In genomic region chr12:102598535-102598934, GRCm38 (mm10) we compare ENCODE assay signal across 22 mouse cellular contexts. TPM values are rescaled to one million over a fixed set of nuclear protein-coding genes. Genes with fewer than 3 reads are reported as not detected.
DNase-seq lines count a peak whose midpoint lies in the region; ATAC-seq and TF ChIP-seq lines count a peak whose summit lies in the region.
"Had no signal": no experiment of that assay in that cellular context is flagged by ENCODE, and none has a peak within 500 bp of the region (broad histone marks: within the 10 kb centered on the region; RNA-seq: fewer than 3 reads in every experiment).

No protein-coding gene starts in this region.

- 0 out of 2 replicates have a peak, but pooled peaks cover 3% of the 10 kb centered on the region for H3K9me3 ChIP-seq in intestine, embryonic 14.5 days (ENCODE audit: control insufficient read depth, low read length)
- H3K9me3 ChIP-seq in intestine, embryonic 16.5 days (ENCODE audit: control insufficient read depth, low read length) = peaks cover 6% of the 10 kb centered on the region; the same call in 1 of the 2 replicates
- H3K9me3 ChIP-seq in liver, postnatal 0 days (ENCODE audit: low read length) = peaks cover 5% of the 10 kb centered on the region
- H3K9me3 ChIP-seq in liver, embryonic 12.5 days (replicated peaks) = peaks cover 7% of the 10 kb centered on the region; the same call in 1 of the 2 replicates
- H3K9me3 ChIP-seq: hindbrain, embryonic 15.5 days; lung, embryonic 15.5 days had no signal

- no peak overlapping the region for H3K9ac ChIP-seq in intestine, embryonic 14.5 days (ENCODE audit: low read length)
- no peak overlapping the region for H3K9ac ChIP-seq in intestine, embryonic 16.5 days (ENCODE audit: low read depth, low read length)
- no peak overlapping the region for H3K9ac ChIP-seq in liver, postnatal 0 days (replicated peaks)
- H3K9ac ChIP-seq in liver, embryonic 12.5 days = no peak overlapping the region
- H3K9ac ChIP-seq: embryonic facial prominence, embryonic 13.5 days; hindbrain, embryonic 15.5 days; limb, embryonic 12.5 days; lung, embryonic 15.5 days; midbrain, embryonic 13.5 days had no signal

- TF ChIP-seq EP300 in liver, postnatal 0 days (IDR thresholded peaks at IDR 0.05; ENCODE audit: low read depth) = no peak

- no peaks in the 10 kb centered on the region for H3K27me3 ChIP-seq in intestine, embryonic 14.5 days (replicated peaks; ENCODE audit: control insufficient read depth, insufficient read depth, low read length)
- H3K27me3 ChIP-seq in intestine, embryonic 16.5 days (replicated peaks; ENCODE audit: control insufficient read depth, insufficient read depth, low read length) = no peaks in the 10 kb centered on the region
- H3K27me3 ChIP-seq in liver, postnatal 0 days (ENCODE audit: insufficient read depth, low read length) = no peaks in the 10 kb centered on the region
- H3K27me3 ChIP-seq in liver, embryonic 12.5 days (replicated peaks) = no peaks in the 10 kb centered on the region
- H3K27me3 ChIP-seq: embryonic facial prominence, embryonic 13.5 days; hindbrain, embryonic 15.5 days; limb, embryonic 12.5 days; lung, embryonic 15.5 days; midbrain, embryonic 13.5 days; Patski had no signal

- H3K4me3 ChIP-seq in intestine, embryonic 14.5 days (ENCODE audit: low read depth, low read length) = no peak overlapping the region
- no peak overlapping the region for H3K4me3 ChIP-seq in intestine, embryonic 16.5 days (ENCODE audit: low read length)
- no peak overlapping the region for H3K4me3 ChIP-seq in liver, postnatal 0 days (ENCODE audit: low read depth, low read length)
- no peak overlapping the region for H3K4me3 ChIP-seq in liver, embryonic 12.5 days
- H3K4me3 ChIP-seq: embryonic facial prominence, embryonic 13.5 days; heart, embryonic 10.5 days; hindbrain, embryonic 15.5 days; limb, embryonic 12.5 days; lung, embryonic 15.5 days; midbrain, embryonic 13.5 days had no signal

- TF ChIP-seq CTCF in liver, postnatal 0 days (IDR thresholded peaks at IDR 0.05; ENCODE audit: low read depth) = peak; percentile 50

- peaks cover 33% of the 10 kb centered on the region for H3K4me1 ChIP-seq in intestine, embryonic 14.5 days (replicated peaks; ENCODE audit: control insufficient read depth, insufficient read depth, low read length)
- H3K4me1 ChIP-seq in intestine, embryonic 16.5 days (ENCODE audit: control insufficient read depth, insufficient read depth, low read length) = peaks cover 52% of the 10 kb centered on the region
- H3K4me1 ChIP-seq in liver, postnatal 0 days (ENCODE audit: insufficient read depth) = peaks cover 6% of the 10 kb centered on the region; the same call in 1 of the 2 replicates
- no peaks in the 10 kb centered on the region for H3K4me1 ChIP-seq in liver, embryonic 12.5 days

- DNase-seq in intestine, embryonic 14.5 days (ENCODE audit: low spot score) = no peak
- DNase-seq in liver, postnatal 0 days = no peak
- DNase-seq in ES-CJ7 (ENCODE audit: low read depth, low spot score) = peak; percentile 50
- peak; percentile 58 for DNase-seq in ZHBTc4 (ENCODE audit: low read depth, low spot score)
- no peak for DNase-seq in ovary, postnatal 36 days (ENCODE audit: low spot score)
- DNase-seq in heart, postnatal 14 days = no peak
- DNase-seq: cerebellum, adult 9-11 months; gastrocnemius, postnatal 14 days; retina, postnatal 1 day; right cerebral cortex, postnatal 4 days had no signal

- intact Hi-C loops in heart, postnatal 14 days (cut with DNase I) = no loop called here

- 98% methylated on average over 3 of the region's 3 CpGs for WGBS in intestine, embryonic 14.5 days
- WGBS in intestine, embryonic 16.5 days = 92% methylated on average over 3 of the region's 3 CpGs
- 85% methylated on average over 3 of the region's 3 CpGs for WGBS in liver, postnatal 0 days (ENCODE audit: insufficient replicate concordance)
- 71% methylated on average over 3 of the region's 3 CpGs for WGBS in liver, embryonic 12.5 days (ENCODE audit: insufficient replicate concordance)

- peak overlapping the region; percentile 52; the same call in 1 of the 2 replicates for H3K27ac ChIP-seq in intestine, embryonic 14.5 days (ENCODE audit: low read depth)
- H3K27ac ChIP-seq in intestine, embryonic 16.5 days (ENCODE audit: low read length) = no peak overlapping the region
- H3K27ac ChIP-seq in liver, postnatal 0 days (ENCODE audit: low read depth) = no peak overlapping the region
- no peak overlapping the region for H3K27ac ChIP-seq in liver, embryonic 12.5 days
- H3K27ac ChIP-seq: heart, embryonic 10.5 days; hindbrain, embryonic 15.5 days; lung, embryonic 15.5 days; midbrain, embryonic 13.5 days had no signal

- H3K36me3 ChIP-seq in intestine, embryonic 14.5 days (ENCODE audit: control insufficient read depth, insufficient read depth, low read length) = no peaks in the 10 kb centered on the region
- peaks cover 4% of the 10 kb centered on the region for H3K36me3 ChIP-seq in intestine, embryonic 16.5 days (ENCODE audit: control insufficient read depth, insufficient read depth, low read length)
- peaks cover 3% of the 10 kb centered on the region; the same call in 1 of the 2 replicates for H3K36me3 ChIP-seq in liver, postnatal 0 days (replicated peaks; ENCODE audit: insufficient read depth, low read length)
- peaks cover 7% of the 10 kb centered on the region; the same call in 1 of the 2 replicates for H3K36me3 ChIP-seq in liver, embryonic 12.5 days
- H3K36me3 ChIP-seq: heart, embryonic 10.5 days; hindbrain, embryonic 15.5 days; lung, embryonic 15.5 days; midbrain, embryonic 13.5 days had no signal

- no peak overlapping the region for H3K4me2 ChIP-seq in intestine, embryonic 14.5 days (ENCODE audit: low read length)
- H3K4me2 ChIP-seq in intestine, embryonic 16.5 days (ENCODE audit: low read depth, low read length) = no peak overlapping the region
- no peak overlapping the region for H3K4me2 ChIP-seq in liver, postnatal 0 days (ENCODE audit: low read depth, low read length)
- no peak overlapping the region for H3K4me2 ChIP-seq in liver, embryonic 12.5 days
- H3K4me2 ChIP-seq: embryonic facial prominence, embryonic 13.5 days; hindbrain, embryonic 15.5 days; limb, embryonic 12.5 days; lung, embryonic 15.5 days; midbrain, embryonic 13.5 days had no signal

- ATAC-seq in intestine, embryonic 14.5 days (replicated peaks; ENCODE audit: low FRiP score, low TSS enrichment, low read depth) = no peak
- ATAC-seq in intestine, embryonic 16.5 days = no peak
- ATAC-seq in liver, postnatal 0 days = no peak
- ATAC-seq in liver, embryonic 12.5 days = no peak
- ATAC-seq: midbrain, embryonic 13.5 days; Patski had no signal

RNA-seq across cellular contexts. Expression of gene Chga, which starts 43.8 kb away (rescaled TPM):
- polyA plus RNA-seq in intestine, embryonic 14.5 days (2014; fragmentation: Nextera tagmentation; extraction: Ambion mirVana) = 7.0 and 14.3 TPM in 2 replicates
- 26.1 and 28.0 TPM in 2 replicates for polyA plus RNA-seq in intestine, embryonic 16.5 days (2015; fragmentation: Nextera tagmentation; extraction: Ambion mirVana)
- polyA plus RNA-seq in liver, postnatal 0 days (2015; fragmentation: Nextera tagmentation; extraction: Ambion mirVana) = 0.45 and 0.83 TPM in 2 replicates
- 1.3 and 1.4 TPM in 2 replicates for polyA plus RNA-seq in liver, embryonic 12.5 days (2016; fragmentation: Nextera tagmentation; extraction: Ambion mirVana)
- total RNA-seq in heart, postnatal 14 days (2021) = under 1 TPM in 1 of 2 experiments, not detected in 1; 0.15 TPM
- total RNA-seq: gastrocnemius, postnatal 14 days; heart, postnatal 25 days; megakaryocyte progenitor cell, adult 5-6 weeks; neutrophil, adult 5-6 weeks had no signal

Comparison
In these comparisons a context has a peak if more than half of its experiments do, and no peak if none do; other contexts are left out.
1. DNase-seq: peak in ES-CJ7 (single experiment) and ZHBTc4 (single experiment); none in intestine, embryonic 14.5 days (single experiment), liver, postnatal 0 days (single experiment), ovary, postnatal 36 days (single experiment) and heart, postnatal 14 days (0 of 2).